Mouse (Mus musculus): ENCODE data around the gene Anks4b. TPM values are rescaled to one million over a fixed set of nuclear protein-coding genes. Genes with fewer than 3 reads are reported as not detected.

Anks4b gene
- polyA plus RNA-seq, 1 experiment from 2014 or later: not detected

- WGBS: 88% methylated on average over 5 of the region's 5 CpGs
- Histone ChIP-seq H3K9ac (ENCODE audit: low read length) (no peak overlapping the region), H3K27ac (ENCODE audit: low read depth, low read length) (no peak overlapping the region), H3K9me3 (ENCODE audit: control insufficient read depth, low read length) (no peaks in the 10 kb centered on the region), H3K4me3 (ENCODE audit: low read depth, low read length) (no peak overlapping the region), H3K4me1 (ENCODE audit: control insufficient read depth, insufficient read depth, low read length) (no peaks in the 10 kb centered on the region), H3K36me3 (ENCODE audit: control insufficient read depth, insufficient read depth, low read length) (no peaks in the 10 kb centered on the region), H3K4me2 (no peak overlapping the region), H3K27me3 (ENCODE audit: control insufficient read depth, insufficient read depth, low read length) (no peaks in the 10 kb centered on the region)
- no peak for ATAC-seq (ENCODE audit: low FRiP score)
- no peak for DNase-seq (ENCODE audit: low spot score, missing footprints)
Measured at GRCm38 (mm10) chr7:120180547-120180946, 6.9 kb downstream of the Anks4b start.

GRCm38 (mm10) chr7:120181401-120182230, 8.0 kb downstream of the Anks4b start:
- Histone ChIP-seq H3K4me1 (ENCODE audit: control insufficient read depth, insufficient read depth, low read length) (no peaks in the 10 kb centered on the region), H3K9me3 (ENCODE audit: control insufficient read depth, low read length) (no peaks in the 10 kb centered on the region), H3K4me2 (no peak overlapping the region), H3K27me3 (ENCODE audit: control insufficient read depth, insufficient read depth, low read length) (no peaks in the 10 kb centered on the region), H3K4me3 (ENCODE audit: low read depth, low read length) (no peak overlapping the region), H3K9ac (ENCODE audit: low read length) (no peak overlapping the region), H3K36me3 (ENCODE audit: control insufficient read depth, insufficient read depth, low read length) (no peaks in the 10 kb centered on the region), H3K27ac (ENCODE audit: low read depth, low read length) (no peak overlapping the region)
- no peak for ATAC-seq (ENCODE audit: low FRiP score)
- 86% methylated on average over 4 of the region's 4 CpGs for WGBS
- no peak for DNase-seq (ENCODE audit: low spot score, missing footprints)

- DNase-seq (ENCODE audit: low spot score, missing footprints): no peak
- H3K4me2 ChIP-seq: no peak overlapping the region
- ATAC-seq (ENCODE audit: low FRiP score): no peak
Measured at GRCm38 (mm10) chr7:120182891-120183290, 9.2 kb downstream of the Anks4b start.

GRCm38 (mm10) chr7:120188946-120189345, 15.3 kb downstream of the Anks4b start:
- DNase-seq (ENCODE audit: low spot score, missing footprints) (no peak), ATAC-seq (ENCODE audit: low FRiP score) (no peak)
- no peaks in the 10 kb centered on the region for H3K36me3 ChIP-seq (ENCODE audit: control insufficient read depth, insufficient read depth, low read length)
- H3K9ac ChIP-seq (ENCODE audit: low read length): no peak overlapping the region
- no peaks in the 10 kb centered on the region for H3K27me3 ChIP-seq (ENCODE audit: control insufficient read depth, insufficient read depth, low read length)
- no peak overlapping the region for H3K4me2 ChIP-seq
- WGBS: 91% methylated on average over 5 of the region's 5 CpGs
- H3K4me3 ChIP-seq (ENCODE audit: low read depth, low read length): no peak overlapping the region
- H3K4me1 ChIP-seq (ENCODE audit: control insufficient read depth, insufficient read depth, low read length): no peaks in the 10 kb centered on the region
- no peak overlapping the region for H3K27ac ChIP-seq (ENCODE audit: low read depth, low read length)
- no peaks in the 10 kb centered on the region for H3K9me3 ChIP-seq (ENCODE audit: control insufficient read depth, low read length)

More at GRCm38 (mm10) chr7:120182891-120183290, 9.2 kb downstream of the Anks4b start:
- no peaks in the 10 kb centered on the region for H3K36me3 ChIP-seq (ENCODE audit: control insufficient read depth, insufficient read depth, low read length)
- no peaks in the 10 kb centered on the region for H3K27me3 ChIP-seq (ENCODE audit: control insufficient read depth, insufficient read depth, low read length)
- no peak overlapping the region for H3K9ac ChIP-seq (ENCODE audit: low read length)
- no peaks in the 10 kb centered on the region for H3K4me1 ChIP-seq (ENCODE audit: control insufficient read depth, insufficient read depth, low read length)
- no peak overlapping the region for H3K27ac ChIP-seq (ENCODE audit: low read depth, low read length)
- no peaks in the 10 kb centered on the region for H3K9me3 ChIP-seq (ENCODE audit: control insufficient read depth, low read length)
- no peak overlapping the region for H3K4me3 ChIP-seq (ENCODE audit: low read depth, low read length)

- no peak overlapping the region for H3K4me2 ChIP-seq
- H3K4me3 ChIP-seq (ENCODE audit: low read depth, low read length): no peak overlapping the region
- no peaks in the 10 kb centered on the region for H3K27me3 ChIP-seq (ENCODE audit: control insufficient read depth, insufficient read depth, low read length)
- no peak overlapping the region for H3K27ac ChIP-seq (ENCODE audit: low read depth, low read length)
- no peaks in the 10 kb centered on the region for H3K4me1 ChIP-seq (ENCODE audit: control insufficient read depth, insufficient read depth, low read length)
- 84% methylated on average over 8 of the region's 8 CpGs for WGBS
- H3K36me3 ChIP-seq (ENCODE audit: control insufficient read depth, insufficient read depth, low read length): no peaks in the 10 kb centered on the region
- ATAC-seq (ENCODE audit: low FRiP score): no peak
- no peaks in the 10 kb centered on the region for H3K9me3 ChIP-seq (ENCODE audit: control insufficient read depth, low read length)
- no peak for DNase-seq (ENCODE audit: low spot score, missing footprints)
- no peak overlapping the region for H3K9ac ChIP-seq (ENCODE audit: low read length)
Measured at GRCm38 (mm10) chr7:120189369-120190149, 15.9 kb downstream of the Anks4b start.

- H3K4me1 ChIP-seq (ENCODE audit: control insufficient read depth, insufficient read depth, low read length): no peaks in the 10 kb centered on the region; the same call in 1 of the 2 replicates
- DNase-seq (ENCODE audit: low spot score, missing footprints): no peak
- no peak overlapping the region for H3K27ac ChIP-seq (ENCODE audit: low read depth, low read length)
- 83% methylated on average over 8 of the region's 8 CpGs for WGBS
- no peak for ATAC-seq (ENCODE audit: low FRiP score)
- no peaks in the 10 kb centered on the region for H3K27me3 ChIP-seq (ENCODE audit: control insufficient read depth, insufficient read depth, low read length)
- no peaks in the 10 kb centered on the region for H3K36me3 ChIP-seq (ENCODE audit: control insufficient read depth, insufficient read depth, low read length)
- H3K9me3 ChIP-seq (ENCODE audit: control insufficient read depth, low read length): no peaks in the 10 kb centered on the region
- H3K4me3 ChIP-seq (ENCODE audit: low read depth, low read length): no peak overlapping the region
- H3K9ac ChIP-seq (ENCODE audit: low read length): no peak overlapping the region
- H3K4me2 ChIP-seq: no peak overlapping the region
Measured at GRCm38 (mm10) chr7:120190150-120190665, 16.6 kb downstream of the Anks4b start.

- Histone ChIP-seq H3K4me3 (ENCODE audit: low read depth, low read length) (no peak overlapping the region), H3K4me2 (no peak overlapping the region), H3K9me3 (ENCODE audit: control insufficient read depth, low read length) (no peaks in the 10 kb centered on the region), H3K27ac (ENCODE audit: low read depth, low read length) (no peak overlapping the region), H3K4me1 (ENCODE audit: control insufficient read depth, insufficient read depth, low read length) (no peaks in the 10 kb centered on the region; the same call in 1 of the 2 replicates), H3K36me3 (ENCODE audit: control insufficient read depth, insufficient read depth, low read length) (no peaks in the 10 kb centered on the region), H3K27me3 (ENCODE audit: control insufficient read depth, insufficient read depth, low read length) (no peaks in the 10 kb centered on the region), H3K9ac (ENCODE audit: low read length) (no peak overlapping the region)
- 76% methylated on average over 3 of the region's 3 CpGs for WGBS
- DNase-seq (ENCODE audit: low spot score, missing footprints) (no peak), ATAC-seq (ENCODE audit: low FRiP score) (no peak)
Measured at GRCm38 (mm10) chr7:120192207-120192606, 18.5 kb downstream of the Anks4b start.

GRCm38 (mm10) chr7:120192816-120193215, 19.2 kb downstream of the Anks4b start:
- Histone ChIP-seq H3K36me3 (ENCODE audit: control insufficient read depth, insufficient read depth, low read length) (no peaks in the 10 kb centered on the region), H3K4me2 (no peak overlapping the region), H3K27ac (ENCODE audit: low read depth, low read length) (no peak overlapping the region), H3K9ac (ENCODE audit: low read length) (no peak overlapping the region), H3K27me3 (ENCODE audit: control insufficient read depth, insufficient read depth, low read length) (no peaks in the 10 kb centered on the region), H3K4me3 (ENCODE audit: low read depth, low read length) (no peak overlapping the region), H3K9me3 (ENCODE audit: control insufficient read depth, low read length) (no peaks in the 10 kb centered on the region), H3K4me1 (ENCODE audit: control insufficient read depth, insufficient read depth, low read length) (no peaks in the 10 kb centered on the region; the same call in 1 of the 2 replicates)
- ATAC-seq (ENCODE audit: low FRiP score) (no peak), DNase-seq (ENCODE audit: low spot score, missing footprints) (no peak)
- WGBS: 89% methylated on average over 6 of the region's 6 CpGs

- no peak overlapping the region for H3K9ac ChIP-seq (ENCODE audit: low read length)
- no peak overlapping the region for H3K4me3 ChIP-seq (ENCODE audit: low read depth, low read length)
- no peaks in the 10 kb centered on the region; the same call in 1 of the 2 replicates for H3K4me1 ChIP-seq (ENCODE audit: control insufficient read depth, insufficient read depth, low read length)
- no peaks in the 10 kb centered on the region for H3K36me3 ChIP-seq (ENCODE audit: control insufficient read depth, insufficient read depth, low read length)
- H3K27ac ChIP-seq (ENCODE audit: low read depth, low read length): no peak overlapping the region
- WGBS: 63% methylated on average over 4 of the region's 4 CpGs
- no peak for ATAC-seq (ENCODE audit: low FRiP score)
- H3K4me2 ChIP-seq: no peak overlapping the region
- no peaks in the 10 kb centered on the region for H3K9me3 ChIP-seq (ENCODE audit: control insufficient read depth, low read length)
- no peaks in the 10 kb centered on the region for H3K27me3 ChIP-seq (ENCODE audit: control insufficient read depth, insufficient read depth, low read length)
- no peak for DNase-seq (ENCODE audit: low spot score, missing footprints)
Measured at GRCm38 (mm10) chr7:120195207-120195606, 21.5 kb downstream of the Anks4b start.

Data from midbrain, embryonic 11.5 days (tissue).